Mouse (Mus musculus) heart, adult 2 months (tissue): ENCODE data around the gene Polk.

ENCODE experiments used
- CTCF ChIP-seq: fragments of 200-600 bp; IDR thresholded peaks from 2 replicates; pipeline ENCODE4 v1.8.1; 2022; ENCODE audit warnings: antibody characterized with exemption, mild to moderate bottlenecking, moderate library complexity
- EP300 ChIP-seq: fragments of 200-500 bp; IDR thresholded peaks from 2 replicates; pipeline ENCODE4 v1.6.1; 2011; ENCODE audit warnings: low read depth, low read length, control low read depth; ENCODE audit not compliant: insufficient read depth

GRCm38 (mm10) chr13:96584201-96584600 is 41.8 kb upstream of the Polk start:
- TF ChIP-seq CTCF (no peak), EP300 (no peak)
